Mouse (Mus musculus) gonadal fat pad, adult 2 months (tissue): ENCODE results near the gene Smad5. TPM values are rescaled to one million over a fixed set of nuclear protein-coding genes. Genes with fewer than 3 reads are reported as not detected.
A peak's percentile ranks its signal among the peaks of the same experiment; 100 is the strongest.

Experiments used
- DNase-seq: peaks from one replicate; pipeline ENCODE4 v3.0.0-alpha.2; 2012; ENCODE audit warnings: low read depth
- polyA plus RNA-seq: library from polyadenylated mRNA; depleted of rRNA; stranded (reverse); fragments of >200 nt; gene quantifications from 2 replicates; pipeline ENCODE4 v1.2.3, GENCODE M21; 2012; rRNA removed

Gene Smad5
- polyA plus RNA-seq: 25.8 and 31.7 TPM in 2 replicates

- no peak for DNase-seq
These were observed at the start of gene Smad5 for GRCm38 (mm10) chr13:56702469-56703221. Smad5 (plus strand) TSS chr13:56703010.

- DNase-seq: no peak
These were observed 48.6 kb upstream of the Smad5 start for GRCm38 (mm10) chr13:56654176-56654575.

- DNase-seq: no peak
These were observed 44.8 kb upstream of the Smad5 start for GRCm38 (mm10) chr13:56657946-56658512.

GRCm38 (mm10) chr13:56658931-56659330 lies 43.9 kb upstream of the Smad5 start:
- DNase-seq: no peak

GRCm38 (mm10) chr13:56661914-56662621 lies 40.7 kb upstream of the Smad5 start:
- DNase-seq: no peak

GRCm38 (mm10) chr13:56664256-56665170 lies 38.3 kb upstream of the Smad5 start:
- no peak for DNase-seq

GRCm38 (mm10) chr13:56671206-56671605 lies 31.6 kb upstream of the Smad5 start:
- DNase-seq: no peak

GRCm38 (mm10) chr13:56677731-56678130 lies 25.1 kb upstream of the Smad5 start:
- no peak for DNase-seq

GRCm38 (mm10) chr13:56678188-56678787 lies 24.5 kb upstream of the Smad5 start:
- DNase-seq: no peak

- no peak for DNase-seq
These were observed 23.8 kb upstream of the Smad5 start for GRCm38 (mm10) chr13:56678826-56679504.

- DNase-seq: no peak
These were observed 20.9 kb upstream of the Smad5 start for GRCm38 (mm10) chr13:56681924-56682323.

- peak; percentile 66 for DNase-seq
These were observed 20.5 kb upstream of the Smad5 start for GRCm38 (mm10) chr13:56682326-56682725.

GRCm38 (mm10) chr13:56683306-56683705 lies 19.5 kb upstream of the Smad5 start:
- no peak for DNase-seq

GRCm38 (mm10) chr13:56692011-56692410 lies 10.8 kb upstream of the Smad5 start:
- DNase-seq: no peak

- no peak for DNase-seq
These were observed 10.2 kb upstream of the Smad5 start for GRCm38 (mm10) chr13:56692644-56693043.

GRCm38 (mm10) chr13:56695701-56696100 lies 7.1 kb upstream of the Smad5 start:
- no peak for DNase-seq

GRCm38 (mm10) chr13:56696699-56697098 lies 6.1 kb upstream of the Smad5 start:
- no peak for DNase-seq

- no peak for DNase-seq
These were observed 5.6 kb upstream of the Smad5 start for GRCm38 (mm10) chr13:56697171-56697570.

- DNase-seq: no peak
These were observed 4.4 kb upstream of the Smad5 start for GRCm38 (mm10) chr13:56698391-56698790.

GRCm38 (mm10) chr13:56699370-56699769 lies 3.4 kb upstream of the Smad5 start:
- DNase-seq: no peak

GRCm38 (mm10) chr13:56700981-56701380 lies 1.8 kb upstream of the Smad5 start:
- DNase-seq: no peak
